Mouse (Mus musculus): ENCODE measurements around the gene Tmem174. TPM values are rescaled to one million over a fixed set of nuclear protein-coding genes. Genes with fewer than 3 reads are reported as not detected.

Gene Tmem174
- polyA plus RNA-seq, 1 experiment, result 0.19 TPM

DNA sequence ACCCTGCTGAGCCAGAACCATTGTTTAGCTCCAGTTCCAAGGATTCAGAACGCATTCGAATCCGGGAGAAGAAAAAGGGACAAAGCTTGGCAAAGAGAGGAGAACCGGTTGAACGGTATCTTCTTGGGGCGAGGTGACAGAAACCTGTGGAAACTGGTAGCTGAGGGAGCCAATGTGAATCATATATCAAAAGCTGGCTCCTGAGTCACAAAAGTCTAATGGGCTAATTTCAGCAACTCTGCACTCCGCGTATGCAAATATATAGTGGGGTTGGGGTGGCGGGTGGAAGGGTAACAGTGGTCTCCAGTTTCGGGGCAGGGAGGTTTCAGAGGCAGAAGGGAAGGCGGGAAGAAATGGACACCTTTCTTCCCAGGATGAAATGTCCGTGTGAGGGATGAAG lies 48.7 kb downstream of the Tmem174 start:
- H3K27ac ChIP-seq (ENCODE audit: insufficient read depth, low read length), result no peak overlapping the region
- TF ChIP-seq POLR2A (IDR thresholded peaks at IDR 0.05; ENCODE audit: extremely low read depth, insufficient read depth, low read length) (no peak), CTCF (IDR thresholded peaks at IDR 0.05; ENCODE audit: extremely low read depth, insufficient read depth, low read length) (no peak)
- H3K4me1 ChIP-seq (ENCODE audit: control insufficient read depth, insufficient read depth, low read length), result peaks cover 2% of the 10 kb centered on the region; the same call in 1 of the 2 replicates

DNA sequence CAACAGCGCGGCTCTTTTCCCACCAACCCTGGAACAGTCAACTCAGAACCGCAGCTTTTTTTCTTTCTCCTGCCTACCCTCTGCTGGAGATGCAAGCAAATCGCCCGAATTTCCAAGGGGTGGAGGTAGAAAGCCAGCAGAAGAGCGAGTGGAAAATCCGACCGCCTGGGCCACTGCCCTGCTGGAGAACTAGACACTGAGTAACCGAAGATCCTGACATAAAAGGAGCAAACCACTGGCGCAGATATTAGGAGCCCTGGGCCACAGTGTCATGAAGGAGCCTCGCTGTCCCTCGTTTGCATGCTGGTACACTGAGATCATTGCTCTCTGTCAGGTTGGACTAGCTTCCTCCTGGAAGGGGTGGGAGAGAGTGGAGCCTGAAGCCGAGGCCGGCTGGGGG lies 49.6 kb downstream of the Tmem174 start:
- Histone ChIP-seq H3K4me1 (ENCODE audit: control insufficient read depth, insufficient read depth, low read length) (peaks cover 2% of the 10 kb centered on the region; the same call in 1 of the 2 replicates), H3K27ac (ENCODE audit: insufficient read depth, low read length) (0 out of 2 replicates have a peak overlapping the region, but pooled peaks have one; percentile 4), H3K4me3 (ENCODE audit: insufficient read depth, low read length) (no peak overlapping the region)
- TF ChIP-seq POLR2A (IDR thresholded peaks at IDR 0.05; ENCODE audit: extremely low read depth, insufficient read depth, low read length) (no peak), CTCF (IDR thresholded peaks at IDR 0.05; ENCODE audit: extremely low read depth, insufficient read depth, low read length) (peak; percentile 4; the same call in 1 of the 2 replicates)

More for the DNA sequence above, 48.7 kb downstream of the Tmem174 start:
- peak overlapping the region; percentile 35 for H3K4me3 ChIP-seq (ENCODE audit: insufficient read depth, low read length)

DNA sequence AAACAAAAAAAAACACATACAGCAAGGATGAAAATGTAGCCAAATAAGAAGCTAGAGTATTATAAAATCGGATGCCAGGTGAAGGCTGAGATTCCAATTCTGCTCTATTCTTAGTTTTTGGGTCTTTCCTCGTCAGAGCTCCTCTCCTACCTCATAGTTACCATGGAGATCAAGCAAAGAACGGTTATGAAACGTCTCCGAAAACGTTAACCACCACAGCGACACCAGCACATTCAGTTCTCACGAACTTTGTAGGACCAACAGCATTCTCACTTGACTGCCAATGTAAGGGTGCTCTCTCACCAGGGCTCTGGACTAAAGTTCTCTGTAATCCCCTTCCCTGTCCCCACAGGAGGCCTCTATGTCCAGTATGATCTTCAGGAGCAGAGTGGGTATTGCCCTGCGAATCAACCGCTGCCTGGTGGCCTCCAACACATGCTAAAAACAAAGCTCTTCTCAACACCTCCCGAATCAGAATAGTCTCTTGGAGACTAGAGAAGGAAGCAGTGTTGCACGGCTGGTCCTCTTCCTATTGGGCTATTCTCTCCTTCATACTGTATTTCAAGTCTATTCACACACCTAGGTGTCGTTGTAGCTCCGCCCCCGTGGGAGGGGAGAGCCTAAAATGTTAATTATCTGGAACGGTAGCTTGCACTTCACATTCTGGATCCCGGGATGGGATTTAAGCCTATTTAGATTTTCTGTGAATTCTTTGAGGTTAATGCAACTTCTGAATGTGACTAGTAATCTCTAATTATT lies 50.2 kb downstream of the Tmem174 start:
- no peak for TF ChIP-seq CTCF (IDR thresholded peaks at IDR 0.05; ENCODE audit: extremely low read depth, insufficient read depth, low read length)
- peak; percentile 61; the same call in 1 of the 2 replicates for TF ChIP-seq POLR2A (IDR thresholded peaks at IDR 0.05; ENCODE audit: extremely low read depth, insufficient read depth, low read length)
- peaks cover 2% of the 10 kb centered on the region; the same call in 1 of the 2 replicates for H3K4me1 ChIP-seq (ENCODE audit: control insufficient read depth, insufficient read depth, low read length)
- peak overlapping the region; percentile 90 for H3K27ac ChIP-seq (ENCODE audit: insufficient read depth, low read length)
- H3K4me3 ChIP-seq (ENCODE audit: insufficient read depth, low read length), result no peak overlapping the region

Other genes starting within 250 kb of the Tmem174 start
- 0.69 and 1.3 TPM in 2 replicates for gene Gm10320, start 145.4 kb downstream of the Tmem174 start, polyA plus RNA-seq (2012; rRNA removed)
- 0.10 and 0.23 TPM in 2 replicates for gene Tmem171, start 57.4 kb upstream of the Tmem174 start, polyA plus RNA-seq (2012; rRNA removed)
- gene Fcho2, start 178.0 kb upstream of the Tmem174 start, polyA plus RNA-seq (2012; rRNA removed), result 29.1 and 30.4 TPM in 2 replicates

Data from cortical plate, adult 2 months (tissue).